Mouse (Mus musculus) kidney, adult 2 months (tissue): Measurements from ENCODE around the gene Bptf. TPM values are rescaled to one million over a fixed set of nuclear protein-coding genes. Genes with fewer than 3 reads are reported as not detected.
A peak's percentile ranks its signal among the peaks of the same experiment; 100 is the strongest.

ENCODE experiments used
- DNase-seq: peaks from one replicate; pipeline ENCODE4 v3.0.0; 2021
- H3K27ac ChIP-seq: fragments of 200-500 bp; 2 replicates; pipeline ENCODE4 v1.5.1; 2012; ENCODE audit warnings: low read depth, low read length, control low read depth, inconsistent platforms; ENCODE audit not compliant: insufficient read depth
- H3K27me3 ChIP-seq: fragments of 200-500 bp; replicated peaks from 2 replicates; pipeline ENCODE4 v1.6.1; 2012; ENCODE audit warnings: mild to moderate bottlenecking, moderate library complexity, low read length, inconsistent platforms; ENCODE audit not compliant: control insufficient read depth, insufficient read depth
- H3K36me3 ChIP-seq: fragments of 200-500 bp; 2 replicates; pipeline ENCODE4 v1.6.1; 2012; ENCODE audit warnings: mild to moderate bottlenecking, moderate library complexity, low read length, inconsistent platforms; ENCODE audit not compliant: control insufficient read depth, insufficient read depth
- H3K4me1 ChIP-seq: fragments of 200-500 bp; 2 replicates; pipeline ENCODE4 v1.6.1; 2011; ENCODE audit warnings: low read length; ENCODE audit not compliant: control insufficient read depth, insufficient read depth
- H3K4me3 ChIP-seq: fragments of 200-500 bp; 2 replicates; pipeline ENCODE4 v1.5.1; 2011; ENCODE audit warnings: mild to moderate bottlenecking, low read depth, low read length, control low read depth; ENCODE audit not compliant: insufficient read depth
- CTCF ChIP-seq: fragments of 200-500 bp; conservative IDR thresholded peaks from 2 replicates; pipeline ENCODE4 v1.5.1; 2011; ENCODE audit warnings: low read depth, mild to moderate bottlenecking, control low read depth, low read length, moderate library complexity, mixed read lengths; ENCODE audit not compliant: insufficient read depth, insufficient read length
- POLR2A ChIP-seq: fragments of 200-500 bp; IDR thresholded peaks from one replicate; pipeline ENCODE4 v1.6.1; 2011; ENCODE audit warnings: low read depth, low read length, control low read depth
- WGBS: fragments of 180-500 bp; shearing (Covaris S2); methylation state at CpG from one replicate; pipeline ENCODE4 v1.1.7; 2018; 5-methylcytosine and 5-hydroxymethylcytosine counted together
- polyA plus RNA-seq: library from polyadenylated mRNA; depleted of rRNA; stranded (reverse); fragments of >200 nt; gene quantifications from 2 replicates; pipeline ENCODE4 v1.2.3, GENCODE M21; 2012; rRNA removed

The Bptf gene
- 15.9 and 16.7 TPM in 2 replicates for polyA plus RNA-seq

GRCm38 (mm10) chr11:107131749-107132421, at the start of gene Bptf:
Gene Bptf (minus strand): TSS chr11:107132127.
- peak; percentile 55 for TF ChIP-seq CTCF
- peak; percentile 28 for TF ChIP-seq POLR2A
- peaks cover 4% of the 10 kb centered on the region; the same call in 1 of the 2 replicates for H3K4me1 ChIP-seq
- H3K27me3 ChIP-seq: no peaks in the 10 kb centered on the region
- 1% methylated on average over 47 of the region's 94 CpGs for WGBS
- DNase-seq: peak; percentile 93
- peak within 1 kb of the TSS; percentile 84 for H3K27ac ChIP-seq
- H3K36me3 ChIP-seq: no peaks in the 10 kb centered on the region
- H3K4me3 ChIP-seq: peak within 1 kb of the TSS; percentile 93

GRCm38 (mm10) chr11:107161215-107161614, 29.3 kb upstream of the Bptf start:
- 71% methylated on average over 4 of the region's 4 CpGs for WGBS
- no peak overlapping the region for H3K4me3 ChIP-seq

GRCm38 (mm10) chr11:107159034-107159433, 27.1 kb upstream of the Bptf start:
- Histone ChIP-seq H3K4me1 (no peaks in the 10 kb centered on the region), H3K36me3 (no peaks in the 10 kb centered on the region), H3K27me3 (no peaks in the 10 kb centered on the region), H3K4me3 (no peak overlapping the region), H3K27ac (no peak overlapping the region)
- WGBS: 65% methylated on average over 1 of the region's 1 CpGs
- TF ChIP-seq CTCF: peak; percentile 54
- TF ChIP-seq POLR2A: no peak
- no peak for DNase-seq

More at GRCm38 (mm10) chr11:107161215-107161614, 29.3 kb upstream of the Bptf start:
- TF ChIP-seq CTCF (no peak), POLR2A (no peak)
- Histone ChIP-seq H3K36me3 (0 out of 2 replicates have a peak, but pooled peaks cover under 1% of the 10 kb centered on the region), H3K4me1 (no peaks in the 10 kb centered on the region), H3K27me3 (no peaks in the 10 kb centered on the region), H3K27ac (no peak overlapping the region)
- no peak for DNase-seq

- DNase-seq: no peak
- no peak for TF ChIP-seq CTCF
- TF ChIP-seq POLR2A: no peak
- 58% methylated on average over 5 of the region's 5 CpGs for WGBS
- no peaks in the 10 kb centered on the region for H3K27me3 ChIP-seq
- H3K36me3 ChIP-seq: no peaks in the 10 kb centered on the region
- no peaks in the 10 kb centered on the region for H3K4me1 ChIP-seq
- no peak overlapping the region for H3K4me3 ChIP-seq
- H3K27ac ChIP-seq: no peak overlapping the region
Measured at GRCm38 (mm10) chr11:107156977-107157642, 25.2 kb upstream of the Bptf start.

- Histone ChIP-seq H3K4me3 (no peak overlapping the region), H3K27ac (no peak overlapping the region), H3K27me3 (no peaks in the 10 kb centered on the region), H3K36me3 (no peaks in the 10 kb centered on the region), H3K4me1 (no peaks in the 10 kb centered on the region)
- DNase-seq: no peak
- 83% methylated on average over 5 of the region's 5 CpGs for WGBS
- TF ChIP-seq POLR2A (no peak), CTCF (no peak)
Measured at GRCm38 (mm10) chr11:107155292-107155691, 23.4 kb upstream of the Bptf start.

GRCm38 (mm10) chr11:107154431-107154830, 22.5 kb upstream of the Bptf start:
- TF ChIP-seq POLR2A (no peak), CTCF (no peak)
- no peak for DNase-seq
- WGBS: 87% methylated on average over 7 of the region's 7 CpGs
- H3K4me3 ChIP-seq: no peak overlapping the region
- H3K4me1 ChIP-seq: no peaks in the 10 kb centered on the region
- H3K27me3 ChIP-seq: no peaks in the 10 kb centered on the region
- H3K36me3 ChIP-seq: no peaks in the 10 kb centered on the region
- no peak overlapping the region for H3K27ac ChIP-seq

GRCm38 (mm10) chr11:107153645-107154044, 21.7 kb upstream of the Bptf start:
- DNase-seq: no peak
- WGBS: 80% methylated on average over 5 of the region's 5 CpGs
- Histone ChIP-seq H3K4me3 (no peak overlapping the region), H3K27ac (no peak overlapping the region), H3K27me3 (no peaks in the 10 kb centered on the region), H3K4me1 (no peaks in the 10 kb centered on the region), H3K36me3 (no peaks in the 10 kb centered on the region)
- TF ChIP-seq POLR2A: no peak
- TF ChIP-seq CTCF: no peak
